Mouse (Mus musculus) testis, adult 2 months (tissue): ENCODE measurements at regions not wholly inside any gene's neighbourhood (a gene's known extent, or its start where the extent isn't known, plus 50 kb on each side); places are given as distances from the start of the nearest gene placed in this dataset.

Source experiments
- CTCF ChIP-seq: fragments of 200-500 bp; IDR thresholded peaks from 2 replicates; pipeline ENCODE4 v1.5.1; 2012; ENCODE audit warnings: low read depth, mild to moderate bottlenecking, inconsistent platforms, low read length, moderate library complexity; ENCODE audit not compliant: control insufficient read depth, insufficient read depth, insufficient replicate concordance
- POLR2A ChIP-seq: fragments of 200-500 bp; IDR thresholded peaks from 2 replicates; pipeline ENCODE4 v1.6.1; 2012; ENCODE audit warnings: low read depth, mild to moderate bottlenecking, inconsistent platforms, low read length, moderate library complexity; ENCODE audit not compliant: control insufficient read depth

DNA sequence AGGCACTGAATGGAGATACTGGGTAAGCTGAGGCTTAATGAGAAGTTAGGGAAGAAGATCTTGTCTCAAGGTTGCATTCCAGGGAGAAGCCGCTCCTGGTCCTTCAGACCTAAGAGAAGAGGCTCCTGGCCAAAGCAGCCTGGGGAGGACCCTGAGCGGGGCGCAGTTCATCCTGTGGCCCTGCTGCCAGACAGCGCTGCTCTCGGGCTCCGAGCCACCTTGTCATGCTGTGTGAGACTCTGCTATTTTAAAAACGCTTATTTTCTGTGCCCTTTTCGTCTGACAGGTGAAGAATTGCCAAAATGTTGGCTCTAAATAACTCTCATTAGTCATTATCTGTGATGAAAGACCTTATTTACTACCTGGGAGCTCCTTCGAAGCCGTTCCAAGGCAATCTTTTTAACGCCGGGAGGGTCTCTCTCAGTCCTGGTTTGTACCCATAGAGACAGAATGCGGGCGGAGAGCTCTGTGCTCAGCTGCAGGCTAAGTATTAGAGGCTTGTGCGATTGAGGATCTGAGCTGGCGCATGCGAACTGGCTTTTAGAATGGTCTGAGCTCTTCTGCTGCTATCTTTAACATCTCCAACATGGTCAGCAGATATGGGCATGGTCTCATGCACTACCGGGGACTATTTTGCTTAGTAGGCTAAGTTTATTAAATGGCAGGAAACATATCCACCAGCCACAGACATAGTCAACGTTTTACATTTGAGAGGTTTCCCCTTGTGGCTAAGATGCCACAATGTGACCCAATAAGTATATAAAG lies 68.8 kb upstream of the Gpr12 start:
- TF ChIP-seq POLR2A = no peak
- TF ChIP-seq CTCF = no peak
